Mouse (Mus musculus) liver, postnatal 0 days (tissue): Measurements from ENCODE around the gene Pglyrp2.

ENCODE experiments used
- CTCF ChIP-seq: sonication (generic); IDR thresholded peaks from 2 replicates; pipeline ENCODE4 v1.5.1; 2016; ENCODE audit warnings: antibody characterized with exemption, low read depth
- EP300 ChIP-seq: IDR thresholded peaks from 2 replicates; pipeline ENCODE4 v1.6.1; 2016; ENCODE audit warnings: antibody characterized with exemption, low read depth, mild to moderate bottlenecking

DNA sequence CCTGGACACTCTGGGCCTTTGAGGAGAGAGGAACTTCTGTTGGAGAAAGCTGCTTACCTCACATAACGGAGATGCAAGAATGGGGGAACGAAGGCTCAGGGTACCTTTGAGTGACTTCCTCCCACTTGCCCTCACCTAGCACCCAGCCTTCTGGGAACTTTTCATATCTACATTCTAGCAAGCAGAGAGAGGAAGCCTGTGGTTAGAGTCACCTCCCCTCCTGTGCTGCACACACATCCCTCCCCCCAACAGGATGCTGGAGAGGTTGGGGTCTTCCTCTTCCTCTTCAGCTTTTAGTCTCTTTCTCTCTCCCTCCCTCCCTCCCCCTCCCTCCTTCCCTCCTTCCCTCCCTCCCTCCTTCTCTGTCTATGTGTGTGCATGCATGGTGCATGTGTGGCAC, at the start of gene Pglyrp2:
- TF ChIP-seq CTCF = no peak
- TF ChIP-seq EP300 = no peak
